Mouse (Mus musculus) olfactory bulb, adult 2 months (tissue): ENCODE data around the gene Arhgap22.

Source experiments
- CTCF ChIP-seq: fragments of 200-500 bp; IDR thresholded peaks from 2 replicates; pipeline ENCODE4 v1.5.1; 2012; ENCODE audit warnings: low read depth, mild to moderate bottlenecking, low read length, moderate library complexity; ENCODE audit not compliant: insufficient read depth
- POLR2A ChIP-seq: fragments of 200-500 bp; IDR thresholded peaks from 2 replicates; pipeline ENCODE4 v1.6.1; 2012; ENCODE audit warnings: mild to moderate bottlenecking, low read depth, low read length, moderate library complexity; ENCODE audit not compliant: insufficient read depth

DNA sequence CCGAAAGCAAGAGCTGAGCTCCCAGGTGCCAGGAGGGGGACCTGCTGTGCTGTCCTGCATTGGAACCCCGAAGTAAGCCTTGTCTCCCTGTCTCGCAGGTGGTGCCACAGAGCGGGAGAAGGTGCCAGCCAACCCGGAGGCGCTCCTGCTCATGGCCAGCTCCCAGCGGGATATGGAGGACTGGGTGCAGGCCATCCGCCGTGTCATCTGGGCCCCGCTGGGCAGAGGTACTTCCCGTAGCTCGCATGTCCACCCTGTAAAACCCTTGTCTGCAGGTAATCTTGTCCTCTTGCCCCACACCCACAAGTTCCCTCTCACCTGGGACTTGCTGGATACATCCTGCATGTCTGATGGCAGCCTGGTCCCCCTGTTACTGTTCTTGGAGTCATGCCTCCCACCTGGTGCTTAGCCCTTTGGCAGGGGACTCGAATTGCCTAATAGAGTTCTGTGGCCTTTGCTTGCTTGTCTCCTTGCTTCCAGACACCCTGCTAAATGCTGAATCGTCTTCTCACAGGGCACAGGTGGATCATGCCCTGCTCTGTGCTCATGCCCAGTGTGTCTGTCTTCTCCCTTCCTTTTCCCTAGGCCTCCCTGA lies 129.4 kb downstream of the Arhgap22 start:
- TF ChIP-seq CTCF (no peak), POLR2A (no peak)
